Mouse (Mus musculus): Measurements from ENCODE around the gene Zfp78. TPM values are rescaled to one million over a fixed set of nuclear protein-coding genes. Genes with fewer than 3 reads are reported as not detected.

Gene Zfp78
- polyA plus RNA-seq (2015; fragmentation: Nextera tagmentation; extraction: Ambion mirVana), result 4.3 and 4.6 TPM in 2 replicates

DNA sequence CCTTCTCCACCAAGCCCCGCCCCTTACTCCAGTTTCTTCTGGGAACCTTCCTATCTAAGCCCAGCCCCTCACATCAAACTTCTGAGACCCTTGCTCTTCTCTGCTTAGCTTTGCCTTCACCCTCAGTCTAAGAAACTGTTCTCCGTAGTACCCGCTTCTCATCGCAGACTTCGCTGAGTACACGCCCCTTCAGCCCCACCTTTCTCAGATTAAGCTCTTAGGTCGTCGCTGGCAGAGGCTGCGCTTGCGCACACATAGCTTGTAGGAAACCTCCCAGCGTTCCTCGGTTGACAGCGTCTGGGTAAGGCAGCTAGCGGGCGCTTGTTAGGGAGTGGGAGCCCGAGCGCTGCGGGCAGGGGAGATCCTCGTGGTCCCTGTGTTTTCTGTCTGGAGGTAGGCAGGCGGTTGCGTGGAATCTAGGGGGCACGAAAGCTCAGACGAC, at the start of gene Zfp78:
Zfp78 (plus strand) TSS at position 234 of the 442 bp plus-strand sequence.
- no peaks in the 10 kb centered on the region for H3K9me3 ChIP-seq
- no peaks in the 10 kb centered on the region for H3K36me3 ChIP-seq
- WGBS, result under 1% methylated on average over 23 of the region's 23 CpGs
- peak within 1 kb of the TSS; percentile 70 for H3K9ac ChIP-seq (replicated peaks)
- peak within 1 kb of the TSS; percentile 95 for H3K27ac ChIP-seq
- ATAC-seq, result peak; percentile 86
- H3K4me3 ChIP-seq (replicated peaks), result peak within 1 kb of the TSS; percentile 48
- peaks cover 14% of the 10 kb centered on the region for H3K4me1 ChIP-seq (replicated peaks)
- H3K4me2 ChIP-seq (replicated peaks), result peak within 1 kb of the TSS; percentile 63
- no peaks in the 10 kb centered on the region for H3K27me3 ChIP-seq

DNA sequence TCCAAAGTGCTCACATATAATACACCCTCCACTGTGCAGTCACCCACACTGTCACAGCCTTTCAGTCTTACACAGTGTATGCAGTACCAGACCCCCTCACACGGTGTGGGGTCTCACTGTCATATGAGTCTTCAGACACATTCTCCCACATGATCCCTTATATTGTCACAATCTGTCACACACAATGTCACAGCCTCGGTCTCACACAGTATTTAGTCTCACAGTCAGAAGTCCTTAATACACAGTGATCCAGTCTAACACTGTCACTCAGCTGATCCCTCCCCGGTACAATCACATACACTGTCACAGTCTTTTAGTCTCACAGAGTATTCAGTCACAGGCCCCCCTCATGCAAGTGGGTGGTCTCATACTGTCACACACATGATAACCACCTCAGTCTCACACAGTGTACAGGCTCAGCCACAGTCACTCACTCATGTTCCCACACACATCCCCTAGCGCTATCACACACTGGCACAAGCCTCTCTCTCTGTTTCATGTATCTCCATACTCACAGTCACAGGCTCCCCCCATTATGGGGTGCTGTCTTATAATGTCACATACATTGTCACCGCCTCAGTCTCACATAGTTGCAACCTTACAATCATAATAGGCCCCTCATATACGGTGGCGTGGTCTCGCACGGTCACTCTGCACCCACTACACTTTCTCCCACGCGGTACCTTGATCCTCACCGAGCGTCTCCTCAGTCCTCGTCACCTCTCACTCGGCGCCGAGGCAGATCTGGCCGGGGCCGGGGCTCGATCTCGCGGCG, 32.4 kb upstream of the Zfp78 start:
- Histone ChIP-seq H3K4me3 (replicated peaks) (peak overlapping the region; percentile 46), H3K4me1 (replicated peaks) (peaks cover 17% of the 10 kb centered on the region), H3K27me3 (no peaks in the 10 kb centered on the region), H3K9ac (replicated peaks) (peak overlapping the region; percentile 74), H3K27ac (peak overlapping the region; percentile 88), H3K9me3 (no peaks in the 10 kb centered on the region), H3K4me2 (replicated peaks) (peak overlapping the region; percentile 56), H3K36me3 (peaks cover 15% of the 10 kb centered on the region)
- 15% methylated on average over 23 of the region's 23 CpGs for WGBS
- peak; percentile 92 for ATAC-seq

DNA sequence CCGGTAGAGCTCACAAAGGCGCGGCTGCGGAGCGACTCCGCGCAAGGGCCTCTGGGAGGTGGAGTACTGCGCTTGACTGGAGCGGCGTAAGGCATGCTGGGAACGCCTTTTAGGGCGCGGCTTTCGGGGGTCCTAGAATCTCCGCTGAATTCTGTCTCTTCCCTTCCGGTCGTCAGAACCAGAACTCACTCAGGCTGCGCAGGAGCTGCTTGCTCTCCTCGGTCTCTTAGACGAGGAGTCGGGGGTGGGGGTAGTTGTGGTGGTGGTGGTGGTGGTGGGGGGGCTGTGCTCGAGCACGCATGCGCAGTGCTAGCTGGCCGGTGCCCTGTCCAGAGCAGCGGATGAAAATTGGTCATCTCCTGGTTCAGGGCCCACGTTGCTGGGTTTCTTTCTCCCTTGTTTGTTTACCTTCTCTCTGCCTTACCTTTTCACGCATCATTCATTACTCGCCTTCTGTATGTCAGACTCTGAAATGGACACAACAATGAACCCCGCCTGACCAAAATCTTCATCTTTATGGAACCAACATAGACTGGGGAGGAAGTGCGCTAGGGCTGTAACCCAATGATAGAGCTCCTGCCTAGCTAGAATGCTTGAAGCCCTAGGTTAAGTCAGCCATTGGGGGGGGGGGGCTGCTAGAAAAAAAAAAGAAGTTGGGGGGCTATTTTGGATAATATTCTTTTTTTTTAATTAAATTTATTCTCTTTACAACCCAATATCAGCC, 31.7 kb upstream of the Zfp78 start, which contains the start of gene Zfp583:
Zfp583 (minus strand) TSS at position 53 of the 724 bp plus-strand sequence.
- peaks cover 17% of the 10 kb centered on the region for H3K4me1 ChIP-seq (replicated peaks)
- peaks cover 12% of the 10 kb centered on the region for H3K36me3 ChIP-seq
- H3K27me3 ChIP-seq, result no peaks in the 10 kb centered on the region
- H3K4me2 ChIP-seq (replicated peaks), result peak within 1 kb of the TSS; percentile 56
- peak within 1 kb of the TSS; percentile 88 for H3K27ac ChIP-seq
- no peaks in the 10 kb centered on the region for H3K9me3 ChIP-seq
- WGBS, result 5% methylated on average over 31 of the region's 31 CpGs
- H3K4me3 ChIP-seq (replicated peaks), result peak within 1 kb of the TSS; percentile 46
- peak within 1 kb of the TSS; percentile 74 for H3K9ac ChIP-seq (replicated peaks)
- peak; percentile 93 for ATAC-seq

DNA sequence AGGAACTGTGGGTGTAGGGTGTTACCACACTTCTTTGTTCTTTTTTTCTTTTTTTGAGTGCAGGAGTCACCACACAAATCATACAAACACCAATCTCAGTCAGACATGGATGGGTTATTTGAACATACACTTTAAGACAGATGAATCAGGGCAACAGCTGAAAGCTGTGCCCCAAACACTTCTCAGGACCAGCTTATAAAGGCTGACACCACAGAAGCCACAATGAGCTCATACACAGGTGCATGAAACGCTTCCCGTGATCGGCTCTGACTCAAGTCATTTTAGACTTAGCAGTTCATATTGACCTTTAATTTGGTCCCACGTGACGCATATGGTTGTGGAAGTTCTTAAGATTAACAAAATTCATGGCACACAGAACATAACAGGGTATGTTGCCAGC, 23.2 kb upstream of the Zfp78 start:
- 84% methylated on average over 5 of the region's 5 CpGs for WGBS
- no peak overlapping the region for H3K4me2 ChIP-seq (replicated peaks)
- H3K27me3 ChIP-seq, result no peaks in the 10 kb centered on the region
- H3K36me3 ChIP-seq, result no peaks in the 10 kb centered on the region
- H3K9me3 ChIP-seq, result no peaks in the 10 kb centered on the region
- no peak overlapping the region for H3K4me3 ChIP-seq (replicated peaks)
- no peak for ATAC-seq
- H3K9ac ChIP-seq (replicated peaks), result no peak overlapping the region
- 0 out of 2 replicates have a peak, but pooled peaks cover 2% of the 10 kb centered on the region for H3K4me1 ChIP-seq (replicated peaks)
- no peak overlapping the region for H3K27ac ChIP-seq

DNA sequence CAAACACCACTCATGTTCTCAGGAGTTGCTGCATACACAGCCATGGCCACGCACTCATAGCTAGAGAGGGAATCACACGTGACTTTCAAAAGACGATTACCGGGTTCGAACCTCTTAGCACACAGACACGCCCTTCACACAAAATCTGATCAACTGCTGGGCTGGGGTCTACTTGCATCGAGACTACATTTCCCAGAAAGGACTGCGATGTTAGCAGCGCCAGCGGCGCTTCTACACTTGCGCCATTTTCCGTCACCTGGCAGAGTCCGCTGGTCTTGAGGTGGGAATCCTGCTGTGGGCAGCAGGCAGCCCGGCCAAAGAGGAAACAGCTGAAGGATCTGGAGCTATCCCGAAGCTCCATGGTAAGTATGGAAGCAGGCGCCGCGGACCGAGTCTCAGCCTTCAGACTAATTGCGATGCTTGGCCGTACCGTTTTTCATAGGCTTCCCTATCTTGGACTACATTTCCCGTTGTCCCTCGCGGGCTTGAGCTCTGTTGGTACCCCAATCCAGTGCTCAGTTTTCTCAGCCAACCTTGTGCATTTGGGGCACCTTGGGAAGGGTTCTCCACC, 19.5 kb upstream of the Zfp78 start, which contains the start of gene Gm3854:
Gm3854 (plus strand) TSS at position 259 of the 571 bp plus-strand sequence.
- Histone ChIP-seq H3K4me1 (replicated peaks) (0 out of 2 replicates have a peak, but pooled peaks cover 2% of the 10 kb centered on the region), H3K9me3 (no peaks in the 10 kb centered on the region), H3K4me2 (replicated peaks) (peak within 1 kb of the TSS; percentile 54), H3K4me3 (replicated peaks) (peak within 1 kb of the TSS; percentile 74), H3K9ac (replicated peaks) (peak within 1 kb of the TSS; percentile 72), H3K27me3 (no peaks in the 10 kb centered on the region), H3K36me3 (no peaks in the 10 kb centered on the region), H3K27ac (peak within 1 kb of the TSS; percentile 83)
- peak; percentile 96 for ATAC-seq
- WGBS, result under 1% methylated on average over 26 of the region's 26 CpGs

DNA sequence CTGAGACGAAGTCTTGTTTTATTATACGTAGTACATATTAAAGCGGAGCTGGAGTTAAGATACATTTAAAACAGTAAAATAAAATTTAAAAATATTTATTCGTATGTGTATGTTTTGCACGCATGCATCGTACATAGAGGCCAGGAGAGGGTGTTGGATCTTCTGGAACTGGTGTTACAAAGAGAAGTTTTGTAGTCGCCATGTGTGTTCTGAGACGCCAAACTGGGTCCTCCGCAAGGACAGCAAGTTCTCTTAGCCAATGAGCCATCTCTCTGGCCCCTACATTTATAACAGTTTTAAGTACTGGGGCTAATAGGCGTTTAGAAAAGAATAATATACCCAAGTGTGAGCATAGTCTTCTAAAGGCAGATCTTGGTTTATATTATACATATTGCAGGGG, 19.0 kb upstream of the Zfp78 start:
- H3K36me3 ChIP-seq, result no peaks in the 10 kb centered on the region
- peak overlapping the region; percentile 74 for H3K4me3 ChIP-seq (replicated peaks)
- H3K4me2 ChIP-seq (replicated peaks), result peak overlapping the region; percentile 54
- ATAC-seq, result peak; percentile 69
- H3K27me3 ChIP-seq, result no peaks in the 10 kb centered on the region
- H3K4me1 ChIP-seq (replicated peaks), result 0 out of 2 replicates have a peak, but pooled peaks cover 2% of the 10 kb centered on the region
- no peak overlapping the region for H3K27ac ChIP-seq
- no peaks in the 10 kb centered on the region for H3K9me3 ChIP-seq
- peak overlapping the region; percentile 72; the same call in 1 of the 2 replicates for H3K9ac ChIP-seq (replicated peaks)
- WGBS, result 32% methylated on average over 10 of the region's 10 CpGs

DNA sequence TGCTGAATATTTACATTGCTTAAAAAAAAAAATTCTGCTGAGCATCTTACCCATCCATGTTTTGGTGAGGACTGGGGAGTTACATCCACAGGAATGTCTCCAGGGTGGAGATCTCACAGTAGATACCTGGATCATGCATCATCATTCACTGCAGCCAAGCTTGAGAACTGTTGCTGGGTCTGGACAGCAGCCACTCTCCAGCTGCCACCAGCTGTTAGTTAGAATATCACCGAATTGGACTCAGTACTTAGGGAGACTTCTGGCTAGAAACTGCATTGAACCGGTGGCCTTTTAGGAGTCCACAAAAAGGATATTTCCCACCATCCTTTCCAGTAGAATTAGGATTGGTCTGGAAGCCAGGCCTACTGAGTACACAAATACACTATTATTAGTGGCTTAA, 5.0 kb upstream of the Zfp78 start:
- ATAC-seq, result no peak
- H3K36me3 ChIP-seq, result peaks cover 15% of the 10 kb centered on the region
- H3K9ac ChIP-seq (replicated peaks), result no peak overlapping the region
- WGBS, result 72% methylated on average over 2 of the region's 2 CpGs
- H3K4me3 ChIP-seq (replicated peaks), result no peak overlapping the region
- H3K9me3 ChIP-seq, result no peaks in the 10 kb centered on the region
- no peaks in the 10 kb centered on the region for H3K27me3 ChIP-seq
- no peak overlapping the region for H3K27ac ChIP-seq
- H3K4me2 ChIP-seq (replicated peaks), result no peak overlapping the region
- 0 out of 2 replicates have a peak, but pooled peaks cover 3% of the 10 kb centered on the region for H3K4me1 ChIP-seq (replicated peaks)

DNA sequence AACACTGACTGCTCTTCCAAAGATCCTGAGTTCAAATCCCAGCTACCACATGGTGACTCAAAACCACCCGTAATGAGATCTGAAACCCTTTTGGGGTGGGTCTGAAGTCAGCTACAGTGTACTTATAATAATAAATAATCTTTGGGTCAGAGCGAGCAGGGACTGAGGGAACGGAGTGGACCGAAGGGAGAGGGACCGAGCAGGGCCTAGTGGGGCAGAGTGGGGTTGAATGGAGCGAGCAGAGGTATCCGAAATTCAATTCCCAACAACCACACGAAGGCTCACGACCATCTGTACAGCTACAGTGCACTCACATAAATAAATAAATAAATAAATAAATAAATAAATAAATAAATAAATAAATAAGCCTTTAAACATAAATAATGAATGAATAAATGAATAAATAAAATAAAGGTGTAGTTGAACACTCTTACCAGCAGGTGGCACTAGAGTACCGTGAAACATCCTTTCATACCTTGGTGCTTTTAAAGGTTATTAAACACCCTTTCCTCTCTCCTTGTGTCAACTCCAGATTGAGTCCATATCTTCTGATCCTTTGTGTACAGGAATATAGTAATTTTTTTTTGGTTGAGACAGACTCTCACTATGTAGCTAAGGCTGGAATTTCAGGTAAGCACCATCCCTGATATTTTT, 4.0 kb upstream of the Zfp78 start:
- no peaks in the 10 kb centered on the region for H3K9me3 ChIP-seq
- ATAC-seq, result no peak
- no peaks in the 10 kb centered on the region for H3K27me3 ChIP-seq
- no peak overlapping the region for H3K4me3 ChIP-seq (replicated peaks)
- no peak overlapping the region; the same call in 1 of the 2 replicates for H3K9ac ChIP-seq (replicated peaks)
- peak overlapping the region; percentile 65; the same call in 1 of the 2 replicates for H3K27ac ChIP-seq
- H3K36me3 ChIP-seq, result peaks cover 6% of the 10 kb centered on the region
- 50% methylated on average over 10 of the region's 10 CpGs for WGBS
- H3K4me2 ChIP-seq (replicated peaks), result no peak overlapping the region
- peaks cover 10% of the 10 kb centered on the region for H3K4me1 ChIP-seq (replicated peaks)

DNA sequence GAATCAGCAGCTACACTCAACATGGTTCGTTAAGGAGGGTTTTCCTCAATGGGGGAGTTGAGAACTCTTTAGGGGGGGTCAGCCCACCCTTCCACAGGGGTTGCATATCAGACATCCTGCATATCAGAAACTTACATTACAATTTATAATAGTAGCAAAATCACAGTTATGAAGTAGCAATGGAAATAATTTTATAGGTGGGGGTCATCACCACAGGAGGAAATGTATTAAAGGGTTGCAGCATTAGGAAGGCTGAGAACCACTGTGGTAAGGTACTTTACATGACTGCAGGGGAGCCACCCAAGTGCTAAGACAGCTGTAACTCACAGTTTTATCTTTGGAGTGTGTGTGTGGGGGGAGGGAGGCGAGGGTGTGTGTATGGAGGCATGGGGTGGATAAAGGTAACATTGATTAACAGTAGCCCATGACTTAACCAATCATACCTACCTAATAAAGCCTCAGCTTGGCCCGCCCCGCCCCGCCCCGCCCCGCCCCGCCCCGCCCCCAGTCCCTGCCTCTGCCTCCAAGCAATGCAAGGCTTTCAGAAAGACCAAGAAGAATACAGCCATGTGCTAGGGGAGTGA, 2.5 kb upstream of the Zfp78 start:
- Histone ChIP-seq H3K4me1 (replicated peaks) (peaks cover 14% of the 10 kb centered on the region), H3K36me3 (no peaks in the 10 kb centered on the region), H3K4me3 (replicated peaks) (no peak overlapping the region), H3K27me3 (no peaks in the 10 kb centered on the region), H3K27ac (no peak overlapping the region), H3K9me3 (no peaks in the 10 kb centered on the region), H3K4me2 (replicated peaks) (no peak overlapping the region), H3K9ac (replicated peaks) (no peak overlapping the region)
- no peak for ATAC-seq
- WGBS, result 17% methylated on average over 5 of the region's 9 CpGs

DNA sequence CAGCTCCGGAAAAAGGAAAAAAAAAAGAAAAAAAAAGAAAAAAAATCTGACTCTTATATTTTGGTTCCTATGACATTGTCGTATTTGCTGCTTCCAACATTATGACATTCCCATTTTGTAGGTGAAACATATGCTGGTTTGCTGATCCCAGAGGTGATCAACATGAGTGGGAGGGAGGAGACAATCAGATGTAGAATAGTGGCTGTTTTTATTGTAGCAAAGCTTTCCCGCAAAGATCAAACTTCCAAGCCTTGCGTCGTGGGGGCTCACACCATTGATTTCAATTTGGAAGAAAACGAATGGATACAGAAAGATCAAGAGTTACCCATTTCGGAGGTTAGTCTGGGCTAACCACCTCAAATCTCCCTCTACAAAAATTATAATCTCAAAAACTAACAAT, 1.3 kb upstream of the Zfp78 start:
- ATAC-seq, result no peak
- Histone ChIP-seq H3K27ac (peak overlapping the region; percentile 95), H3K9me3 (no peaks in the 10 kb centered on the region), H3K36me3 (no peaks in the 10 kb centered on the region), H3K4me3 (replicated peaks) (peak overlapping the region; percentile 48), H3K4me1 (replicated peaks) (peaks cover 14% of the 10 kb centered on the region), H3K4me2 (replicated peaks) (peak overlapping the region; percentile 63), H3K9ac (replicated peaks) (peak overlapping the region; percentile 70), H3K27me3 (no peaks in the 10 kb centered on the region)
- WGBS, result 27% methylated on average over 7 of the region's 7 CpGs
